Mouse (Mus musculus) heart, adult 2 months (tissue): ENCODE data around the gene Ets1.

Experiments
- CTCF ChIP-seq: fragments of 200-600 bp; IDR thresholded peaks from 2 replicates; pipeline ENCODE4 v1.8.1; 2022; ENCODE audit warnings: antibody characterized with exemption, mild to moderate bottlenecking, moderate library complexity
- POLR2A ChIP-seq: fragments of 200-500 bp; IDR thresholded peaks from 2 replicates; pipeline ENCODE4 v1.6.1; 2011; ENCODE audit warnings: mild to moderate bottlenecking, low read depth, low read length, control low read depth; ENCODE audit not compliant: insufficient read depth

DNA sequence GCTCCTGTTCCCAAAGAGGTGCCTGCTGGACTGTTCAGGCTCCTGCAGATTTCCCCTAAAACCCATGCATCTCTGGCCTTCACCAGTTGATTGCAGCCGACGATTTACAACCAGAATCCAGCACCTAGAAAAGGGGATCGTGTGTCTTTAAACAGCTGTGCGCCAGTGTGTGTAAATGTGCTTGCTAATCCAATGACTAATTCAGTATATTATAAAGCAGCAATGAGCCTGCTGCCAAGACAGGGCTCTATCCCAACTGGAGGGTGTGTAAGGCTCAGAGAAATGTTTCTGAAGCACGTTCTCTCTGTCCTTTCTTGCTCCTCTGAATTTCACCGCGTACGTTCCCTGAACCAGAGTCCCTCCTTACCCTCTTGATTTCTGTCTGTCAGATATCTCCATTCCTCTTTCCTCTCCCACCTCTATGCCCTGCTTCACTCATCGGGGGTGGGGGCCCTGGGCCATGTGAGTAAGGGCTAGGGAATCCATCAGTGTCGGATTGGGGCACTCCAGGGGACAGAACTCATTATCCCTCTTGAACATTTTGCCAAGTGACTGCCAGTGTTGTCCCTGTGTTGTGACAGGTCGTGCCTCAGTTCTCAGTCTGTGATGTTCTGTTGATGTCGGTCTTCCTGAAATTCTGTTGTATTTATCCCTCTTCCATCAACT lies 75.1 kb downstream of the Ets1 start:
- TF ChIP-seq POLR2A (no peak), CTCF (no peak)
